Mouse (Mus musculus) cerebral cortex, adult 2 months (tissue): ENCODE data around the gene Utp20.

Source experiments
- WGBS: fragments of 180-500 bp; shearing (Covaris S2); methylation state at CpG from one replicate; pipeline ENCODE4 v1.1.7; 2018; 5-methylcytosine and 5-hydroxymethylcytosine counted together

The Utp20 gene

GRCm38 (mm10) chr10:88708671-88709523 lies 117.7 kb downstream of the Utp20 start:
- WGBS = 40% methylated on average over 10 of the region's 10 CpGs

GRCm38 (mm10) chr10:88700938-88701337 lies 125.7 kb downstream of the Utp20 start:
- WGBS = 81% methylated on average over 6 of the region's 6 CpGs
